8 mouse cellular contexts compared by ENCODE assay signal in the genomic region with DNA sequence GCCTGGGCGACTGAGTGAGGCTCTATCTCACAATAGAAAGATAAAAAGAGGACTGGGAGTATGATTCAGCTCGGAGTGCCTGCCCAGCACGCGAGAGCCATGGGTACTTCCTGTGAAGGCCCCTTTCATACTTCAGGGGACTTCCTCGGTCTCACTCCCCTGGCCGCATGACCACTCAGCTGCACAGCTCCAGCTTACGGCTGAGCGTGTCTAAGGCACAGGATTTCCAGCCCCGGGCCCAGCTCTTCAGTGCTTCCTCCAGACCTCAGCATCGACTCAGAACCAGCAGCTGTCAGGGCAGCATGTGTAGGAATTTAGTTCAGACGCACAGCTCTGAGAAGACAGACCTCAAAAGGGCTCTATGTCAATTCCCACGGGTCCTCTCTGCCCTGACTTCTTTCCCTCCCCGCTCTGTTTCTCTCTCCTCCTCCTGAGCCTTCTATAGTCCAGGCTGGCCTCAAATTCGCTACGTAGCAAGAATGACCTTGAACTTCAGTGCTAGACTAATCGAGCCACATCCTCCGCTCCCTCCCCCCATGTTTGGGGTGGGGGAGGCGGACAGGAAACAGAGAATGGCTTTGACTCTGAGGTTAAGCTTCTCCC.
A peak's percentile ranks its signal among the peaks of the same experiment; 100 is the strongest.
DNase-seq lines count a peak whose midpoint lies in the region; ATAC-seq and TF ChIP-seq lines count a peak whose summit lies in the region.

No protein-coding gene starts in this region.

- TF ChIP-seq CTCF in liver, adult 2 months (IDR thresholded peaks at IDR 0.05; ENCODE audit: low read depth, low read length): no peak

- no peaks in the 10 kb centered on the region for H3K9me3 ChIP-seq in heart, embryonic 14.5 days (ENCODE audit: control insufficient read depth, low read length)
- H3K9me3 ChIP-seq in hindbrain, embryonic 13.5 days: no peaks in the 10 kb centered on the region
- no peaks in the 10 kb centered on the region for H3K9me3 ChIP-seq in stomach, embryonic 16.5 days (replicated peaks; ENCODE audit: control insufficient read depth, low read length)

- ATAC-seq in heart, embryonic 14.5 days (ENCODE audit: insufficient number of reproducible peaks, insufficient read depth, low FRiP score, low read depth): peak; percentile 34; the same call in 1 of the 2 replicates
- ATAC-seq in hindbrain, embryonic 13.5 days (ENCODE audit: low FRiP score): 0 out of 2 replicates have a peak, but pooled peaks have one; percentile 55
- ATAC-seq in stomach, embryonic 16.5 days (ENCODE audit: insufficient read depth, low FRiP score): peak; percentile 56; the same call in 1 of the 2 replicates

- DNase-seq in heart, adult 18-20 months: no peak
- DNase-seq in R1 (ENCODE audit: low read depth, low spot score): peak; percentile 86
- DNase-seq in liver, adult 2 months (ENCODE audit: extremely low read depth, low read depth, low spot score): peak; percentile 3
- DNase-seq in frontal cortex, postnatal 14 days (ENCODE audit: low spot score in 2 of 2): no peak
- DNase-seq in cerebellum, postnatal 36 days: no peak

- no peaks in the 10 kb centered on the region for H3K79me2 ChIP-seq in liver, adult 2 months (ENCODE audit: control insufficient read depth, insufficient read depth, low read length)

- peak overlapping the region; percentile 64 to 79 for H3K27ac ChIP-seq in heart, embryonic 14.5 days (replicated peaks in 1 of 2; ENCODE audit: control insufficient read depth in 1 of 2, insufficient read depth in 1 of 2, low read depth in 2 of 2, low read length in 2 of 2)
- H3K27ac ChIP-seq in hindbrain, embryonic 13.5 days: peak overlapping the region; percentile 40; the same call in 1 of the 2 replicates
- no peak overlapping the region; the same call in 1 of the 2 replicates for H3K27ac ChIP-seq in liver, adult 2 months (replicated peaks; ENCODE audit: insufficient read depth, low read depth, low read length)
- peak overlapping the region; percentile 64 for H3K27ac ChIP-seq in stomach, embryonic 16.5 days (ENCODE audit: low read length)

- H3K36me3 ChIP-seq in heart, embryonic 14.5 days (ENCODE audit: control insufficient read depth, insufficient read depth, low read length): peaks cover 47% of the 10 kb centered on the region
- peaks cover 49% of the 10 kb centered on the region for H3K36me3 ChIP-seq in hindbrain, embryonic 13.5 days
- H3K36me3 ChIP-seq in liver, adult 2 months (ENCODE audit: control insufficient read depth, insufficient read depth, low read length): no peaks in the 10 kb centered on the region; the same call in 1 of the 2 replicates
- H3K36me3 ChIP-seq in stomach, embryonic 16.5 days (ENCODE audit: control insufficient read depth, insufficient read depth, low read length): peaks cover 3% of the 10 kb centered on the region; the same call in 1 of the 2 replicates

- peaks cover 13 to 14% of the 10 kb centered on the region in 2 experiments for H3K4me1 ChIP-seq in heart, embryonic 14.5 days (ENCODE audit: control insufficient read depth in 2 of 2, insufficient read depth in 2 of 2, low read length in 2 of 2)
- H3K4me1 ChIP-seq in hindbrain, embryonic 13.5 days (replicated peaks): peaks cover 22% of the 10 kb centered on the region
- peaks cover 3% of the 10 kb centered on the region; the same call in 1 of the 2 replicates for H3K4me1 ChIP-seq in liver, adult 2 months (ENCODE audit: control insufficient read depth, insufficient read depth, low read length)
- H3K4me1 ChIP-seq in stomach, embryonic 16.5 days (ENCODE audit: control insufficient read depth, insufficient read depth, low read length): peaks cover 12% of the 10 kb centered on the region; the same call in 1 of the 2 replicates

- 19% methylated on average over 18 of the region's 18 CpGs for WGBS in heart, embryonic 14.5 days
- WGBS in hindbrain, embryonic 13.5 days: 49% methylated on average over 18 of the region's 18 CpGs
- WGBS in liver, adult 2 months: 57% methylated on average over 18 of the region's 18 CpGs
- WGBS in stomach, embryonic 16.5 days: 37% methylated on average over 18 of the region's 18 CpGs

- no peak overlapping the region for H3K4me3 ChIP-seq in heart, embryonic 14.5 days (ENCODE audit: control insufficient read depth in 1 of 2, insufficient read depth in 1 of 2, low read depth in 1 of 2, low read length in 2 of 2)
- no peak overlapping the region for H3K4me3 ChIP-seq in hindbrain, embryonic 13.5 days
- no peak overlapping the region for H3K4me3 ChIP-seq in liver, adult 2 months (ENCODE audit: insufficient read depth, low read depth, low read length)
- H3K4me3 ChIP-seq in stomach, embryonic 16.5 days (replicated peaks; ENCODE audit: low read length): no peak overlapping the region

- H3K27me3 ChIP-seq in heart, embryonic 14.5 days (ENCODE audit: control insufficient read depth, insufficient read depth, low read length): no peaks in the 10 kb centered on the region
- H3K27me3 ChIP-seq in hindbrain, embryonic 13.5 days: no peaks in the 10 kb centered on the region
- no peaks in the 10 kb centered on the region for H3K27me3 ChIP-seq in liver, adult 2 months (ENCODE audit: control insufficient read depth, insufficient read depth, low read length)
- no peaks in the 10 kb centered on the region for H3K27me3 ChIP-seq in stomach, embryonic 16.5 days (ENCODE audit: control insufficient read depth, insufficient read depth, low read length)

- H3K9ac ChIP-seq in heart, embryonic 14.5 days (ENCODE audit: low read length): peak overlapping the region; percentile 56
- peak overlapping the region; percentile 8; the same call in 1 of the 2 replicates for H3K9ac ChIP-seq in hindbrain, embryonic 13.5 days
- no peak overlapping the region for H3K9ac ChIP-seq in liver, adult 2 months (ENCODE audit: low read depth, low read length)
- H3K9ac ChIP-seq in stomach, embryonic 16.5 days (ENCODE audit: low read length): 0 out of 2 replicates have a peak overlapping the region, but pooled peaks have one; percentile 15

- TF ChIP-seq POLR2A in liver, adult 2 months (IDR thresholded peaks at IDR 0.05; ENCODE audit: extremely low read depth, insufficient read depth, low read length): no peak

- peak overlapping the region; percentile 16; the same call in 1 of the 2 replicates for H3K4me2 ChIP-seq in heart, embryonic 14.5 days (ENCODE audit: low read length)
- H3K4me2 ChIP-seq in hindbrain, embryonic 13.5 days: no peak overlapping the region
- no peak overlapping the region for H3K4me2 ChIP-seq in stomach, embryonic 16.5 days (ENCODE audit: low read depth, low read length)

Comparison
In these comparisons a context has a peak if more than half of its experiments do, and no peak if none do; other contexts are left out.
1. DNase-seq: peak in R1 (single experiment) and liver, adult 2 months (single experiment); none in heart, adult 18-20 months (0 of 2), frontal cortex, postnatal 14 days (0 of 2) and cerebellum, postnatal 36 days (0 of 2).
2. Peak in every context shown above with its lines, with median percentiles within 50 percentile points of each other: ATAC-seq.